Mouse (Mus musculus): ENCODE results near the gene Ccl27a.
A peak's percentile ranks its signal among the peaks of the same experiment; 100 is the strongest.

Gene Ccl27a

DNA sequence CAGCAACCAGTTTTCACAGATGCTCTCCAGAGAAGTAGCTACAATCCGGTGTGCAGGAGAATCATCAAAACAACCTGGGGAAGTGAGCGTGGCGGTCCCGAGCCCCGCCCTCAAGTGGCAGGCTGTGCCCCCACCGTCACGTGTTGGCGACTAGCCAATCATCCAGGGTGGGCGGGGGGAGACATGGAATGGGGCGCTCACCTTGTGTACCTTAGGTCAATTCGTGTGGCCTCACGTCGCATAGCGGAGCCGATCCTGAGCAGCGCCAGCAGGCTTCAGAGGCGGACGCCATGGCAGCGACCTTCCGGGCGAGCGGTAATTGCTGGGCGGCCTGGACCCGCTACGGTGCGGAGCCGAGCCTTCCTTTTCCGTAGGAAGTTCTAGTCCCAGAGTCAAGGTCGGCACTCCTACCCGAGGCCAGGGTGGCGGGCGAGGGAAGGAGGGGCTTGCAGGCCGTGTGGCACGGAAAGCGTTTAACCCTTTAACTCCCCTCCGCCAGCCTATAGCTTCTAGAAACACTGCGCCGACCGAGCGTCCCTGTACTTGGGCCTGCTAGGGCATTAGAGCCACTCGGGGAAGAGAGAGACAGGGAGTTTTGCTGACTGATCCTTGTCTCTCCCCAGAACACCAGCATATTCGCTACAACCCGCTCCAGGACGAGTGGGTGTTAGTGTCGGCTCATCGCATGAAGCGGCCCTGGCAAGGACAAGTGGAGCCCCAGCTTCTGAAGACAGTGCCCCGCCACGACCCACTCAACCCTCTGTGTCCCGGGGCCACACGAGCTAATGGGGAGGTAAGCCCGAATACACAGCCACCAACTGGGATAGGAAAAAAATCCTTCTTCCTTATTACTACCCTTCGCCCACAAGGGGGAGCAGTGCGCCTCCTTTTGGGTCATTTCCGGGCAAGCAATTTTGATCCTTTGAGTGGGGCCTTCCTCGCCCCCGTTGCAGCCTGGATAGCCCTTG is 18.4 kb downstream of the Ccl27a start, which contains the start of gene Sigmar1:
Sigmar1 (minus strand) TSS at position 820 of the 968 bp plus-strand sequence.
- no peak for DNase-seq (ENCODE audit: extremely low read depth, low read depth, low spot score)

- DNase-seq (ENCODE audit: extremely low read depth, low read depth, low spot score): no peak
These were observed 19.2 kb downstream of the Ccl27a start, which contains the start of gene Galt for GRCm38 (mm10) chr4:41754797-41755337. Galt (plus strand) TSS chr4:41755228.

- no peak for DNase-seq (ENCODE audit: extremely low read depth, low read depth, low spot score)
These were observed 29.0 kb downstream of the Ccl27a start for GRCm38 (mm10) chr4:41745021-41745420.

GRCm38 (mm10) chr4:41744131-41744530 is 29.9 kb downstream of the Ccl27a start:
- no peak for DNase-seq (ENCODE audit: extremely low read depth, low read depth, low spot score)

- DNase-seq (ENCODE audit: extremely low read depth, low read depth, low spot score): peak; percentile 75
These were observed 32.9 kb downstream of the Ccl27a start for GRCm38 (mm10) chr4:41741158-41741560.

- DNase-seq (ENCODE audit: extremely low read depth, low read depth, low spot score): no peak
These were observed 33.5 kb downstream of the Ccl27a start for GRCm38 (mm10) chr4:41740380-41741157.

DNA sequence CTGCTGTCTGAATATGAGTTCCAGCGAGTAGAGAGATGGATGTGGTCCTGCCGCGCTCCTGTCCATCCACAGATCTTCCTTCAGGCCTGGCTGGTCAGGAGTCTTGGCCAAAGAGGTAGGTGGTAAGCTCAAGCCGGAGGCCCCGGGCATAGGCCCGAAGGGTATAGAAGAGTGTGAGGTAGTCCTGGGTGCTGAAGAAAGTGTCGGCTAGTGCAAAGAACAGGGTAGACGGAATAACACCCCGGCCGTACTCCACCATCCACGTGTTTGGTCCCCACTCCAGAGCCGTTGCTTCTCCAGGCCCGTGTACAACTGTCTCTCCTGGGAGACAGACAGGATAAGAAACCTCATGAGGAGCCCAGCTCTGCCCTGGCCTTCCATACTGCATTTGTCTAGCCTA is 34.8 kb downstream of the Ccl27a start:
- no peak for DNase-seq (ENCODE audit: extremely low read depth, low read depth, low spot score)

GRCm38 (mm10) chr4:41738256-41738603 is 35.8 kb downstream of the Ccl27a start:
- DNase-seq (ENCODE audit: extremely low read depth, low read depth, low spot score): no peak

- DNase-seq (ENCODE audit: extremely low read depth, low read depth, low spot score): no peak
These were observed 36.3 kb downstream of the Ccl27a start for GRCm38 (mm10) chr4:41737602-41738255.

DNA sequence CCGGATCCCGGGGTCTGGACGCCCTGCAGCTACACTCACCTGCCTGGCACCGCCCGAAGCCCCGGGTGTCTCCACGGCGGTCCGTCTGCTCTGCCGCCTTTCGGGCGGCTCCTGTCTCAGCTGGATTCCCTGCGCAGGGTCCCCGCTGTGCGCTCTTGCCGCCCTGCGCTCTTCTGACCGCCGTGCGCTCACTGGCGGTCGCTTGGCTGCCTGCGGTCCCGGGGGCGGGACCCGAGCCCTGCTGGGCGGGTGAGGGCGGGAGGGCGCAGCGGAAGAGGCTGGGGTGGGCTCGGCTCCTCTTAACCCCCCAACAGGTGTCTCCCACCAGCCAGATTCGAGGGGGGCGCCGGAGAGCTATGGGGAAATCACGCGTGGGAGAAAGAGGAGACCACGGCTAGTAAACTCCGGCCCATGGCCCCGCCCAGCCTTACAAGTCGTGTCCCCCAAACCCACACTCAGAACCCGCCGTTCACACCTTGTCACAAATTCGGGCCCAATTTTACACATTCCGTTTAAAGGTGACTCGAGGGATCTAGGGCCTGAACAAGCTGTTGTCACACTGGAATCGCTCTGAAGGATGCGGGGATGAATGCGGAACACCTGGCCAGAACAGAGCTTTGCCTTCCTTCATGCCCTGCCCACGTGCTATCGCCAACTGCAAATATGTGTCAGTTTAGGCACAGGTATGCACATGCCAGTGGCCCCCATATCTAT is 42.8 kb downstream of the Ccl27a start, which contains the start of gene Arid3c:
Arid3c (minus strand) TSS at position 91 of the 714 bp plus-strand sequence.
- no peak for DNase-seq (ENCODE audit: extremely low read depth, low read depth, low spot score)

GRCm38 (mm10) chr4:41726826-41727621 is 47.0 kb downstream of the Ccl27a start:
- DNase-seq (ENCODE audit: extremely low read depth, low read depth, low spot score): no peak

GRCm38 (mm10) chr4:41722918-41723351 is 51.1 kb downstream of the Ccl27a start, which contains the start of gene Dctn3:
Dctn3 (minus strand) TSS chr4:41723170.
- DNase-seq (ENCODE audit: extremely low read depth, low read depth, low spot score): peak; percentile 59
